Mouse (Mus musculus): ENCODE data around the gene Armh2.

Armh2 gene

DNA sequence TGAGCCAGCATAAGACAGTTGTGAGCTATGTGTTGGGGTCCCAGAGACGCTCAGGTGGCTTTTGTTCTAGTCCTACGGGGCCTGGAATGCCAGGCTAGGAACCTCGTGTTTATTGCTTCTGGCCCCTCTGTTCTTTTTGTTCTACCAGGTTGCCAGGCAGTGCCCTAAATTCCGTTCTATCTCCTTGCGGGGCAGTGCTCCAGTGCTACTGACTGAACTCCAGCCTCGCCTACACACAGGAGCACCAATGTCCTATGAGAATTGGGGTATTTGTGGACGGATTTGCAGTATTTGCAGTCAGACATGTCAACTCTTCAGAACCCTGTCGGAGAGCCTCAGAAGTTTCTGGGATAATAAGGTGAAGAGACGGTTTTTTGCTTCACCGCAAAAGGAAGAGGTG, at the start of gene Armh2:
TSS of gene Armh2 (plus strand) at position 205 of the 400 bp plus-strand sequence.
- no peak for DNase-seq (ENCODE audit: low read depth, low spot score)

GRCm38 (mm10) chr13:24693312-24693711, 47.7 kb upstream of the Armh2 start:
- no peak for DNase-seq (ENCODE audit: low read depth, low spot score)

DNA sequence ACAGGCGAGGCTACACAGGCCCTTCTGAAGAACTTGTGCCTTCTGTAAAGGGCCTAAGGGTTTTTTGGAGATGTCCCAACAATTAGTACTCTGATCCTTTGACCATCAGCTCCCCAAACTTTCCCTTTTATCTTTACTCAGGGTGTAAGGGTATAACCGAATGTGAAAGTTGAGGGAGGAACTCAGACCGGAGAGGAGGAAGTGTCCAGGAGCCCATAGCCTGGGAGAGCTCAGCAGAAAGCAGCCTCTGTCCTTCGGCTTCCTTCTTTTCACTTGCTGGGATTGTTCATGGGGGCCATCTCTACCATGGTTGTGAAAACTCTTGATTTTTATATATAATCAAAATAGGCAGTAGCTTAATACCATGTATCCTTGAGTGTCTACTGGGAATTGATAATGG, 42.3 kb upstream of the Armh2 start:
- no peak for DNase-seq (ENCODE audit: low read depth, low spot score)

DNA sequence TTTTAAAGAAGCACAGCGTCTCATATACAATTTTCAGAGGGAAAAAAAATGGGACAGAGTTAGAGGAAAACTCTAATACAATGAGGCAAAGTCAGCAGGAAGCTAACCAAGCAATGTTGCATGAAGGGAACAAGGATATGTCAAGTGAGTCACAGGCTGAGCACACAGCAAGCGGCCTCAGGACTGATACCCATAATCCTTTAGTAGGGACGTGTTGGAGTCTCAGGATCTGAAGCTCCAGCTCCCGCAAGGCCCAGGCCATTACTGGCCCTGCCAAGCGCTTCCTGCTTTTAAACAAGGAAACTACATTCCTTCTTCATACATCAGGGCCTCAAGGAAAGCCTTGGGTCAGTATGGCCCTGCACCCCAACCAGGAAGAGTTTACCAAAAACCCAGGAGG, 38.9 kb upstream of the Armh2 start:
- no peak for DNase-seq (ENCODE audit: low read depth, low spot score)

GRCm38 (mm10) chr13:24709656-24710396, 31.2 kb upstream of the Armh2 start:
- DNase-seq (ENCODE audit: low read depth, low spot score) = no peak

DNA sequence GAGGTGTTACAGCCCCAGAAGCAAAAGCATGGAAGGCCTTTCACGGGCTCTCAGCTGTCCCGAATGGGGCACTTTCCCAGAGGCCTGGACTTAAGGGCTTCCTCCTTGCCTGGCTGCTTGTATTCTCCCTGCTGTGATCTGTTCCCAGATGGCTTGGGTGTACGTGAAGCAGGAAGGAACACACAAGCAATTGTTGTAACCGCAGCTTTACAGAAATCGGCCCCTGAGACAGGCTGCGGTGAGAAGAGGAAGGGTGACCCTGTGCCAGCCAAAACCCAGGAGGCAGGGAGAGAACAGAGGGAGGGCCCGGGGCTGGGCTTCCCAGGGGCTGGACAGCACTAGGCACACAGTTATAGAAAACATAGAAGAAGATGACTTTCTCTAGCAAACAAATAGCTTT, 30.1 kb upstream of the Armh2 start:
- DNase-seq (ENCODE audit: low read depth, low spot score) = no peak

DNA sequence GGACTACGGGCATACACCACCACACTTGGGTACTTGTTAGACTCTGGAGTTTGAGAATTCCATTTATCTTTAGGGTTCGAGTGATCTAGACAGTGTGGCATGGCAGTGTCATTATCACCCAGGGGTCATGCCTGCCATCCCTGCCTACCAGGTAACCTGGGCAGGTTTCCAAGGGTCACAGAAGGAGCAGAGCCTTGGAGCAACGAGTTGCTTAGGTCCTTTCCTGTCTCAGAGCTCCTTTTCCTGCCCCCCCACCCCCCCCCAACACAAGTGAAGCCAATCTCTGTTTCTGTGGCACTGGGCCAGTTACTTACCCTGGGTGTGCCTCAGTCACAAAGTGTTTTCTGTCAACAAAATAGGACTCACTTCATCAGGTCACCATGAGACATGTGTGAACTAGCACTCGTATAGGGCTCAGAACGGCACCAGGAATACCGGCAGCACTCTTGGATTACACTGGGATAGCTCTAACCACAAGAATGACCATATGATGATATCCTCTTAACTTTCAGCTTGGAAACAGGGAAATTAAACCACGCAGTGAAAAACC, 28.4 kb upstream of the Armh2 start:
- DNase-seq (ENCODE audit: low read depth, low spot score) = no peak

GRCm38 (mm10) chr13:24713434-24714000, 27.5 kb upstream of the Armh2 start:
- DNase-seq (ENCODE audit: low read depth, low spot score) = peak; percentile 58

GRCm38 (mm10) chr13:24714360-24714885, 26.6 kb upstream of the Armh2 start:
- no peak for DNase-seq (ENCODE audit: low read depth, low spot score)

GRCm38 (mm10) chr13:24715601-24716000, 25.4 kb upstream of the Armh2 start:
- no peak for DNase-seq (ENCODE audit: low read depth, low spot score)

DNA sequence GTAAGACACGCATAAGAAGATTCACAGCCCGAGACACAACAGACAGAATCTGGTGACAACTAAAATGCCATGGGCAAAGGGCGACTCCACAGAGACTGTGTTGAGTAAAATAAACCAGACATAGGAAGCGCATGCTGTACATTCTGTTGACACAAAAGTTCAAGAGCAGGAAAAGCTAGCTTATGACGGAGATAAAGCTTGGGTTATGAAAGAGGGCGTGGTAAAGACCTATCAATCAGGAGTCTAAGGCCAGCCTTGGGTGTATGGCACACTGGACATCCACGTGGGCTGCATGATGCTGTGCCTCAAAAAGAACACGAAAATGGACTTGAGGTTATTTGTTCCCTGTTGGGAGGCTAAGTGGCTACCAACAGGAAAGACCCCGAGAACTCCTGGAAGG, 24.6 kb upstream of the Armh2 start:
- DNase-seq (ENCODE audit: low read depth, low spot score) = no peak

- no peak for DNase-seq (ENCODE audit: low read depth, low spot score)
Observed at GRCm38 (mm10) chr13:24717677-24718076, 23.4 kb upstream of the Armh2 start.

DNA sequence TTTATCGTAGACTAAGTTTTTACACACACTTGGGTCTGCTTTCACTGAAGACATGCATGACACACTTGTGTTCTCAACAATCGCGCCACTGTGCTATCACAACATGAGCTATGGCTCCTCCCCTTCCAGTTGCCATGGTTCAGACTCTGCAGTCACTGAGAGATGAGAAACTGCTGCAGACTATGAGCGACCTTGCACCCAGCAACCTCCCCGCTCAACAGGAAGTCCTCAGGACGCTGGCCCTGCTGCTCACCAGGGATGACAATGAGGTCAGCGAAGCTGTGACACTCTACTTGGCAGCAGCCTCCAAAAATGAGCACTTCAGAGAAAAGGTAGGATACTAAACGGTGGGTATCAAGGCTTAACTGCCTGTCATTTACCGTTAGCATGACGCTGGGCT, 19.5 kb upstream of the Armh2 start:
- DNase-seq (ENCODE audit: low read depth, low spot score) = no peak

- DNase-seq (ENCODE audit: low read depth, low spot score) = no peak
Observed at GRCm38 (mm10) chr13:24723699-24724394, 17.2 kb upstream of the Armh2 start.

GRCm38 (mm10) chr13:24724395-24724759, 16.7 kb upstream of the Armh2 start:
- DNase-seq (ENCODE audit: low read depth, low spot score) = no peak

GRCm38 (mm10) chr13:24729128-24729527, 11.9 kb upstream of the Armh2 start:
- DNase-seq (ENCODE audit: low read depth, low spot score) = no peak

DNA sequence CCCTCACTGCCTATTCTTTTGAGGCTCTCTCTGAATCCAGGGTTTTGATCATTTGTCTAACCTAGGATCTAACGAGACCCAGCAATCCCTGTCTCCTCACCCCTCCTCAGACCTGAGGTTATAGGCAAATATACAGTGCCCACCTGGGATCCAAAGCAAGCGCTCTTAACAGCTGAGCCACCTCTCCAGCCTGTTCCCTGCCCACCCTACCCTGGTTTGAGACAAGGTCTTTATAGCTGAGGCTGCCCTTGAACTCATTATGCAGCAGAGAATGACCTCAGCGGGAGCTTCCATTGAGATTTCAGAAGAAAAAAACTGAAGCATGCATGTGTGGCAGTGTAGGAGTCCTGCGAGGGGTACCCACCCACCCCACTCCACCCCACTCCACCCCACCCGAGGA, 6.5 kb upstream of the Armh2 start:
- no peak for DNase-seq (ENCODE audit: low read depth, low spot score)

GRCm38 (mm10) chr13:24735608-24736131, 5.4 kb upstream of the Armh2 start:
- DNase-seq (ENCODE audit: low read depth, low spot score) = no peak

DNA sequence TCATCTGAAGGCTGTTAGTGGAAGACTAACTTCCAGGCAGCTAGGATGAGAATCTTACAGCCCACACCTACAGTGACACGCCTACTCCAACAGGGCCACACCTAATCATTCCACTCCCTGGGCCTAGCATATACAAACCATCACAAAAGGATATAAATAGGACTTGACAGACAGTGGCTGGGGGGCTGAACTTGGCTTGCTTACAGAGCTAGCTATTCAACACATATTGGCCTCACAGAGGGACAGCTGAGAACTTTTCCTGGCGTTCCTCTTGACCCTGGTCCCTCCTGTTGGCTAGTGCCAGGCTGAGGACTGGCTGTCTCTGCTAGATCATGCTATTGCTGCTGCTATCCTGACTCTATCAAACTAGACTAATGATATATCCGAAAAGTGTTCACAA, 6.8 kb downstream of the Armh2 start:
- no peak for DNase-seq (ENCODE audit: low read depth, low spot score)

DNA sequence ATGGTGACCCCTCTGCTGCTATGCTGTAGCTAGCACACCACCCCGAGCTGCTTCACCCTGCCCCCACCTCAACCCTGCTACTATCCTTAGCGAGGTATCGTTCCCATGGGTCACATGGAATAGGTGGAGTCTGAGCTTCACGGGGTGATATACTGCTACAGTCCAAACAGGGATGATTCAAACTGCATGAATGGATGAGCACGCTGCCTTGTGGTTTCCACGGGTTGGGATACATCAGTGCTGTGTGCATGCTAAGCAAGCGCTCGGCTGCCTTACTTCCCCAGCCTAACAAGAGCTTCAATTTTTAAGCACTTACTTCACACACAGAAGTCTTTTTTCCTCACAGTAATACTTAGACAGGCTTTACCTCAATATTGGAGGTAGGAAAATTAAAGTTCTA, 9.8 kb downstream of the Armh2 start:
- no peak for DNase-seq (ENCODE audit: low read depth, low spot score)

DNA sequence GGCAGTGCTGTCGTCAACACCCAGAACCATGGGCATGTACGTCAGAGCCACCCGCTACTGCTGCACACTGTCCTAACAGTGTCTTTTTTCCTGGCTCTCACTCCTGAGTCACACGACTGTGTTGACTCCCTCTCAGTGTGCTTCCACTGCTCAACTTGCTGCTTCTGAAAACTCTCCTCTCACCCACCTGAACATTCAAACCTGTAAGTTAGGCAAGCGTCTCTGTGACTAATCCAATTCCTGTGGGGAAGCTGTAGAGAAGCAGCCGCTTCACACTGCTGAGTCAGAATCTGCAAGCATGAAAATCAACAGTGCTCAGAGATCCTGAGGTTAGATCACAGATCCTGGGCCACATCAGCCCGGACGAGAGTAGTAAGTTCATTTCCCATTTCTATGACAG, 10.4 kb downstream of the Armh2 start:
- no peak for DNase-seq (ENCODE audit: low read depth, low spot score)

DNA sequence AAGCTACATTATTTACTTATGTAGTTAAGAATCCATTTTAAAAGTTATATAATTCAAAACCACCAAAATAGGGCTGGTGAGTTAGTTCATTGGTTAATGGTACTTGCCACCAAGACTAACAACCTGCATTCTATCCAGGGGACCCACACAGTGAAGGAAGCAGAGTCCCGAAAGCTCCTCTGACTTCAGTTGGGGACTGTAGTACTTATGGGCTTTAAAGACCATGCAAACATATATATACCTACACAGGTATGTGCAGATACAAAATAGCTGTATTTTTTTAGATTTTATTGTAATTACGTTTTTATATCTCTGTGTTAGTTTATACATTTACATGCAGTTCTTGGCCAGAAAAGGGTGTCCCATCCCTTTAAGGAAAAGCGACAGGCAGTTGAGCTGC, 15.7 kb downstream of the Armh2 start:
- no peak for DNase-seq (ENCODE audit: low read depth, low spot score)

Data from skeletal muscle tissue, adult 2 months (tissue).